Mouse (Mus musculus) MEL (cell line): ENCODE measurements around the gene Gm20521. TPM values are rescaled to one million over a fixed set of nuclear protein-coding genes. Genes with fewer than 3 reads are reported as not detected.
A peak's percentile ranks its signal among the peaks of the same experiment; 100 is the strongest.

ENCODE experiments used
- DNase-seq: peaks from one replicate; pipeline ENCODE4 v3.0.0; 2011; ENCODE audit warnings: low read depth, low spot score
- H3K27ac ChIP-seq: 2 replicates; pipeline ENCODE4 v1.5.1; 2012; ENCODE audit warnings: low read depth, mild to moderate bottlenecking, control low read depth, low read length, moderate library complexity; ENCODE audit not compliant: control insufficient read depth
- H3K27me3 ChIP-seq, 2 experiments: fragments of 150-350 bp in 1 of 2; sonication (generic) in 1 of 2; 2 replicates each; pipeline ENCODE4 v1.6.1; 2012; ENCODE audit warnings: low read length in 2 of 2, mild to moderate bottlenecking in 2 of 2, improper control_type of control experiment in 1 of 2, moderate library complexity in 1 of 2; ENCODE audit not compliant: insufficient read depth in 2 of 2, control insufficient read depth in 1 of 2
- H3K36me3 ChIP-seq, 2 experiments: 2 replicates each; pipeline ENCODE4 v1.6.1; 2012 to 2014; ENCODE audit warnings: low read length in 2 of 2, improper control_type of control experiment in 1 of 2, inconsistent platforms in 1 of 2, mild to moderate bottlenecking in 1 of 2; ENCODE audit not compliant: insufficient read depth in 2 of 2, control insufficient read depth in 1 of 2
- H3K4me1 ChIP-seq, 2 experiments: fragments of 150-350 bp in 1 of 2; sonication (generic) in 1 of 2; 2 replicates each; pipeline ENCODE4 v1.6.1; 2012; ENCODE audit warnings: low read length in 2 of 2, improper control_type of control experiment in 1 of 2, mild to moderate bottlenecking in 1 of 2; ENCODE audit not compliant: insufficient read depth in 2 of 2, control insufficient read depth in 1 of 2
- H3K4me3 ChIP-seq, 2 experiments: fragments of 150-350 bp in 1 of 2; sonication (generic) in 1 of 2; 2 replicates each; pipeline ENCODE4 v1.5.1; 2012; ENCODE audit warnings: low read depth in 2 of 2, low read length in 2 of 2, mild to moderate bottlenecking in 2 of 2, moderate library complexity in 2 of 2, control low read depth in 1 of 2, improper control_type of control experiment in 1 of 2; ENCODE audit not compliant: control insufficient read depth in 1 of 2, insufficient read depth in 1 of 2
- H3K79me2 ChIP-seq: 2 replicates; pipeline ENCODE4 v1.6.1; 2012; ENCODE audit warnings: mild to moderate bottlenecking, low read length, moderate library complexity; ENCODE audit not compliant: control insufficient read depth, poor library complexity, insufficient read depth
- H3K9ac ChIP-seq: 2 replicates; pipeline ENCODE4 v1.6.1; 2012; ENCODE audit warnings: low read depth, mild to moderate bottlenecking, control low read depth, low read length, moderate library complexity; ENCODE audit not compliant: control insufficient read depth, poor library complexity, severe bottlenecking
- H3K9me3 ChIP-seq: fragments of 150-350 bp; sonication (generic); replicated peaks from 2 replicates; pipeline ENCODE4 v1.6.1; 2012; ENCODE audit warnings: mild to moderate bottlenecking, low read length, improper control_type of control experiment, moderate library complexity; ENCODE audit not compliant: insufficient read depth
- BHLHE40 ChIP-seq: IDR thresholded peaks from 2 replicates; pipeline ENCODE4 v1.6.1; 2012; ENCODE audit warnings: low read depth, mild to moderate bottlenecking, inconsistent platforms, low read length, improper control_type of control experiment, borderline replicate concordance
- CHD1 ChIP-seq: IDR thresholded peaks from 2 replicates; pipeline ENCODE4 v1.6.1; 2012; ENCODE audit warnings: low read depth, mild to moderate bottlenecking, inconsistent platforms, low read length, improper control_type of control experiment
- CTCF ChIP-seq, 3 experiments: IDR thresholded peaks in 2 of 3; conservative IDR thresholded peaks in 1 of 3; 2 replicates each; pipeline ENCODE4 v1.5.1; 2011 to 2012; ENCODE audit warnings: low read length in 3 of 3, low read depth in 2 of 3, mild to moderate bottlenecking in 2 of 3, improper control_type of control experiment in 1 of 3, inconsistent platforms in 1 of 3, mixed read lengths in 1 of 3, moderate library complexity in 1 of 3; ENCODE audit not compliant: control insufficient read depth in 1 of 3, insufficient read depth in 1 of 3, poor library complexity in 1 of 3, severe bottlenecking in 1 of 3
- ELF1 ChIP-seq: IDR thresholded peaks from 2 replicates; pipeline ENCODE4 v1.6.1; 2014; ENCODE audit warnings: low read depth, mild to moderate bottlenecking, inconsistent platforms, low read length, improper control_type of control experiment, moderate library complexity
- EP300 ChIP-seq, 2 experiments: IDR thresholded peaks; 2 replicates each; pipeline ENCODE4 v1.6.1; 2011; ENCODE audit warnings: improper control_type of control experiment in 2 of 2, low read length in 2 of 2, low read depth in 1 of 2, mild to moderate bottlenecking in 1 of 2
- GABPA ChIP-seq: IDR thresholded peaks from 2 replicates; pipeline ENCODE4 v1.6.1; 2012; ENCODE audit warnings: low read depth, mild to moderate bottlenecking, inconsistent platforms, low read length, improper control_type of control experiment, moderate library complexity
- HCFC1 ChIP-seq: IDR thresholded peaks from 2 replicates; pipeline ENCODE4 v1.6.1; 2012; ENCODE audit warnings: low read depth, mild to moderate bottlenecking, inconsistent platforms, low read length, improper control_type of control experiment, moderate library complexity
- MEF2A ChIP-seq: IDR thresholded peaks from 2 replicates; pipeline ENCODE4 v1.6.1; 2014; ENCODE audit warnings: low read depth, mild to moderate bottlenecking, inconsistent platforms, low read length, improper control_type of control experiment; ENCODE audit not compliant: poor library complexity, insufficient replicate concordance, severe bottlenecking; ENCODE audit errors: extremely low read depth
- MYC ChIP-seq: IDR thresholded peaks from 2 replicates; pipeline ENCODE4 v1.6.1; 2011; ENCODE audit warnings: low read depth, mild to moderate bottlenecking, low read length, improper control_type of control experiment, moderate library complexity
- NELFE ChIP-seq: IDR thresholded peaks from 2 replicates; pipeline ENCODE4 v1.6.1; 2011; ENCODE audit warnings: low read depth, low read length, improper control_type of control experiment
- POLR2AphosphoS2 ChIP-seq: IDR thresholded peaks from 2 replicates; pipeline ENCODE4 v1.6.1; 2011; ENCODE audit warnings: low read length, improper control_type of control experiment
- POLR2AphosphoS5 ChIP-seq: IDR thresholded peaks from 2 replicates; pipeline ENCODE4 v1.6.1; 2012; ENCODE audit warnings: low read depth, borderline replicate concordance, mild to moderate bottlenecking, inconsistent platforms, low read length, moderate library complexity, mixed read lengths
- RAD21 ChIP-seq: IDR thresholded peaks from 2 replicates; pipeline ENCODE4 v1.6.1; 2011; ENCODE audit warnings: mild to moderate bottlenecking, low read depth, low read length, improper control_type of control experiment
- SMC3 ChIP-seq: IDR thresholded peaks from 2 replicates; pipeline ENCODE4 v1.6.1; 2011; ENCODE audit warnings: low read depth, low read length, improper control_type of control experiment
- TAL1 ChIP-seq: IDR thresholded peaks from 2 replicates; pipeline ENCODE4 v1.6.1; 2012; ENCODE audit warnings: mild to moderate bottlenecking, inconsistent platforms, low read length, moderate library complexity, mixed read lengths
- TBP ChIP-seq: IDR thresholded peaks from 2 replicates; pipeline ENCODE4 v1.8.0; 2011; ENCODE audit warnings: low read depth, low read length, improper control_type of control experiment
- USF1 ChIP-seq: IDR thresholded peaks from 2 replicates; pipeline ENCODE4 v1.6.1; 2014; ENCODE audit warnings: low read depth, mild to moderate bottlenecking, inconsistent platforms, low read length, improper control_type of control experiment, moderate library complexity
- USF2 ChIP-seq, 2 experiments: IDR thresholded peaks; 2 replicates each; pipeline ENCODE4 v1.6.1; 2011 to 2012; ENCODE audit warnings: improper control_type of control experiment in 2 of 2, low read length in 2 of 2, borderline replicate concordance in 1 of 2, inconsistent platforms in 1 of 2, low read depth in 1 of 2, mild to moderate bottlenecking in 1 of 2; ENCODE audit not compliant: insufficient read depth in 1 of 2
- ZC3H11A ChIP-seq: IDR thresholded peaks from 2 replicates; pipeline ENCODE4 v1.6.1; 2012; ENCODE audit warnings: low read depth, mild to moderate bottlenecking, inconsistent platforms, low read length, improper control_type of control experiment
- ZKSCAN1 ChIP-seq: IDR thresholded peaks from 2 replicates; pipeline ENCODE4 v1.6.1; 2012; ENCODE audit warnings: low read depth, mild to moderate bottlenecking, inconsistent platforms, low read length, improper control_type of control experiment, moderate library complexity
- ZMIZ1 ChIP-seq: IDR thresholded peaks from 2 replicates; pipeline ENCODE4 v1.6.1; 2012; ENCODE audit warnings: low read depth, mild to moderate bottlenecking, inconsistent platforms, low read length, improper control_type of control experiment, moderate library complexity
- ZNF384 ChIP-seq: IDR thresholded peaks from 2 replicates; pipeline ENCODE4 v1.6.1; 2012; ENCODE audit warnings: low read depth, mild to moderate bottlenecking, inconsistent platforms, low read length, improper control_type of control experiment
- polyA plus RNA-seq, 2 experiments: library from polyadenylated mRNA; stranded (reverse) in 1 of 2; unstranded in 1 of 2; fragments of >175 nt in 1 of 2; fragments of >200 nt in 1 of 2; gene quantifications; 2 replicates each; pipeline versions ENCODE4 v1.2.1 to v1.2.4; 2012; ENCODE audit warnings: low replicate concordance in 2 of 2, low read depth in 1 of 2; ENCODE audit not compliant: insufficient read length in 2 of 2, insufficient read depth in 1 of 2, missing spikeins in 1 of 2
- total RNA-seq: library from RNA; depleted of rRNA; stranded (reverse); fragments of 300-350 nt; gene quantifications from 2 replicates; pipeline ENCODE4 v1.2.3, GENCODE M21; 2012

Gene Gm20521
- total and polyA plus RNA-seq, 3 experiments, result 0.58 to 3.4 TPM; not detected in 1

- Histone ChIP-seq H3K9ac (no peak overlapping the region), H3K4me3 (no peak overlapping the region), H3K9me3 (no peaks in the 10 kb centered on the region), H3K4me1 (no peaks in the 10 kb centered on the region), H3K79me2 (no peaks in the 10 kb centered on the region), H3K36me3 (no peaks in the 10 kb centered on the region), H3K27ac (no peak overlapping the region)
- no peak for TF ChIP-seq POLR2AphosphoS5
- TF ChIP-seq HCFC1, result no peak
- no peak for TF ChIP-seq MYC
- TF ChIP-seq TAL1, result no peak
- 0 out of 2 replicates have a peak, but pooled peaks have one; percentile 15 for TF ChIP-seq ZNF384
- peak; percentile 59 for TF ChIP-seq ZKSCAN1
- TF ChIP-seq POLR2AphosphoS2, result no peak
- TF ChIP-seq CHD1, result no peak
- TF ChIP-seq RAD21, result peak; percentile 76
- TF ChIP-seq ZMIZ1, result no peak
- TF ChIP-seq MEF2A, result no peak
- TF ChIP-seq ZC3H11A, result peak; percentile 75
- TF ChIP-seq USF2 (IDR thresholded peaks at IDR 0.05; ENCODE audit: borderline replicate concordance in 1 of 2, insufficient read depth in 1 of 2, low read depth in 1 of 2, low read length in 2 of 2), result no peak
- TF ChIP-seq SMC3, result peak; percentile 71
- no peak for TF ChIP-seq NELFE
- TF ChIP-seq BHLHE40, result no peak
- no peak for TF ChIP-seq TBP
- no peak for TF ChIP-seq ELF1
- TF ChIP-seq GABPA, result no peak
- TF ChIP-seq EP300 (IDR thresholded peaks at IDR 0.05; ENCODE audit: low read depth in 1 of 2, low read length in 2 of 2), result no peak
- peak in 2 of 3 experiments; percentile 28 to 67; a peak in 3 of 6 replicates for TF ChIP-seq CTCF (IDR thresholded peaks at IDR 0.05 in 2 of 3, conservative IDR thresholded peaks at IDR 0.05 in 1 of 3; ENCODE audit: control insufficient read depth in 1 of 3, insufficient read depth in 1 of 3, low read depth in 2 of 3, low read length in 3 of 3, poor library complexity in 1 of 3, severe bottlenecking in 1 of 3)
- TF ChIP-seq USF1, result no peak
- TF ChIP-seq, all 39 proteins: peak for 6
- DNase-seq, result peak; percentile 63
- peaks cover 3 to 11% of the 10 kb centered on the region in 2 experiments; a peak in 2 of 4 replicates for H3K27me3 ChIP-seq
These were observed 39.8 kb upstream of the Gm20521 start for GRCm38 (mm10) chr14:54843461-54843860.
